Mouse (Mus musculus) MEL-GATA-1-ER (cell line): ENCODE results near the gene Gm28230.

Experiments
- DNase-seq: peaks from one replicate; pipeline ENCODE4 v3.0.0-alpha.2; 2012; ENCODE audit warnings: low read depth; ENCODE audit errors: extremely low read depth

Gene Gm28230

DNA sequence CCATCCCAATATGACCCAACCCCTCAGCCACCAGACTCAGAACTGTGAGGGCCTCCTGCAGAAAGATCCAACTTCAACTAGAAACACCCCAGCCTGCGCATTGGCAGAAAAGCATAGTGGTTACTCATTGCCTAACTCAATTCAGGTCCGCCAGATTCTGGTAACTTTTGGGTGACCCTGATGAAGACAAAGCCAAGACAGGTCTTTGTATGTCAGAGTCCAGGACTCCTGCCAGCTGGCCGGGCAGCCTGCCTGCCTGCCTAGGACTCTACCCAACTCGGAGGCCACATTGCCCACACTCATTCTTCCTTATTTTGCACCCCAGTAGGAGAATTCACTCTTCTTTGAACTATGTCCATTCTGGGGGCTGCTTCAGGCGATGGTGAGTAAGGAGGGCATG is at the start of gene Gm28230:
Gm28230 (plus strand) TSS at position 178 of the 400 bp plus-strand sequence.
- DNase-seq = no peak

DNA sequence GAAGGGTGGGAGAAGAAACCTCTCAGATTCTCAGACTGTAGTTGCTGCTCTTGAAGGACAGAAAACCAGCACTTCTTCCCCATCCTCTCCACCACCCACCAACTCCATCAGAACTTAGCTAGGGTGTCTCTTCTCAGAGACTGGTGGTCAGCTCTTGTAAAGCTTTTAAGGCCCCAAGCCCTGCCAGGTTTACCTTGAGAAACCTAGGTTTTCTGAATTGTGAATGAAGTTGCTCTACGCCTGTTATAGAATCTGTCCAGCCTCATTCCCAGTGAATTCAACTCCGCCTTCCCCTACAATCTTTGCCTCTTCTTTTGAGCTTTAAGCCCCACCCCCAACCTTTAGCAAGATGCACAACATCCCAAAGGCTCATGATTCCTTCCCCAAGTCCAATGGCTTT is 49.4 kb upstream of the Gm28230 start:
- DNase-seq = no peak

- DNase-seq = no peak
These were observed 47.5 kb upstream of the Gm28230 start, which contains the start of gene Hoxd11 for GRCm38 (mm10) chr2:74678891-74679595. Gene Hoxd11, plus strand, starts transcription at chr2:74679557.

DNA sequence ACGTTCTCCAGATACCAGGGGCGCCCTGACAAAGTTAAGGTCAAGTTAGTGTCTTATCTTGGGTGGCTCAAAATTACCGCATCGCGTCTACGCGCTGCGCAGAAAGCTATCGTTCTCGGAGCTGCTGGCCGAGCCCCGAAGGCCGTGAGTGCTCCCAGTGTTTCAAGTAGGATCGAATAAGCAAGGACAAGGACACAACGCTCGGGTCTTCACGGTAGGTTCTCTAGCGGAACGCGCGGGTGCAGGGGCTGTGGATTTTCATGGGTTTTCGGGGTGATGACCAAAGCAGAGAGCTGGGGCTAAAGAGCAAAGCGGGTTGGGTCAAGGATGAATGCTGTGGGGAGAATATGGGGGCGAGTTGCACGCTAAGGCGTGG is 46.9 kb upstream of the Gm28230 start:
- no peak for DNase-seq

DNA sequence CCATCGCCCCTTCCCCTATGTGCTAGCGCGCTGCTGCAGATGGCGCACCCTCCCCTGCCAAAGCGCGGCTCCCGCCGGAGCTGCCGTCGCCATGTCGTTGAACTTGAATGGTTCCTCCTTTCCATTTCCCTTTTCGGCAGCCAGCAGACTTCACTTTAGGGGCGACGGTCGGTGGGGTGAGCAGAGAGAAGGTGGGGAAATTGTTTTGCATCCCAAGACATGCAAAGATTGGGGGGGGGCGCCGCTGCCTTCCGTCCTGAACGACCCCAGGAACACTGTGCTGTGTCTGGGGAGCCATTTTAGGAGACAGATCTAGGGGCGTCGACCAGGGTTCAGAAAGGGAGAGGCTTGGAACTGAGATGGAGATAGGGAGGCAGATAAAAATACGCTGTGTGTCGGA is 46.5 kb upstream of the Gm28230 start:
- no peak for DNase-seq

DNA sequence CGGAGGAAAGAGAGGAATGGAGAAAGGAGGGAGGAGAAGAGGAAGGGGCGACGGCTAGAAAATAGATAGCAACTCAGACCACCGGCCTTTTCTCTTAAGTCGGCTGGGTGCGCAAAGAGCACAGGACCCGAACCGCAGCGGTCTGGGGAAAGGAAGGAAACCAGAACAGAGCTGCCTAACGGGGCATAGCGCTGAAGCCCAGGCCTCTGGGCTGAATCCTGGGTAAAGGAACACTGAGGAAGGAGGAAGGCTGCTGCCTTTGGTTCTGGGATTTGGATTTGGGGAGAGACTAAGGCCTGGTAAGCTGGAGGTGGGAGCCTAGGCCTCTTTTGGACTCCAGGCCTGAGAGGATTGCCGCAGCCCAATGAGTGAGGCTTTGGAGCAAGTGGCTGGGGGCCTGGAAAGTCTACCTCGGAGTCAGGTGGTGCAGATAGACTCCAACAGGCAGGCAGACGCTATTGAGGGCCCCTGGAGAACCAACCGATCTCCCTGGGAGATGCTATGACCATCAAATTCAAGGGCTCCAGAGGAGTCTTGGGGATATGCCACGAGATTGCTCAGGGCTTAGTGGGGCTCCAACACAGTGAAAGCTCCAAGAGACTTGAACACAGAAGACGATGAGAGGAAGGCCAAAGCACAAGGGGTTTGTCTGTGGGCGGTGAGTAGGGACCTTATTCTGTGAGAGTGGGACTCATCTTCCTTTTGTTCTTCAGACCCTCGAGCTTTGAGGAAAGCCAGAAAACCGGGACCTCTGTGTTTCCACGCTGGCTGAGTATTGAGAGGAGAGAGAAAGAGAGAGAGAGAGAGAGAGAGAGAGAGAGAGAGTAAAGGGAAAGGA is 45.7 kb upstream of the Gm28230 start:
- no peak for DNase-seq

DNA sequence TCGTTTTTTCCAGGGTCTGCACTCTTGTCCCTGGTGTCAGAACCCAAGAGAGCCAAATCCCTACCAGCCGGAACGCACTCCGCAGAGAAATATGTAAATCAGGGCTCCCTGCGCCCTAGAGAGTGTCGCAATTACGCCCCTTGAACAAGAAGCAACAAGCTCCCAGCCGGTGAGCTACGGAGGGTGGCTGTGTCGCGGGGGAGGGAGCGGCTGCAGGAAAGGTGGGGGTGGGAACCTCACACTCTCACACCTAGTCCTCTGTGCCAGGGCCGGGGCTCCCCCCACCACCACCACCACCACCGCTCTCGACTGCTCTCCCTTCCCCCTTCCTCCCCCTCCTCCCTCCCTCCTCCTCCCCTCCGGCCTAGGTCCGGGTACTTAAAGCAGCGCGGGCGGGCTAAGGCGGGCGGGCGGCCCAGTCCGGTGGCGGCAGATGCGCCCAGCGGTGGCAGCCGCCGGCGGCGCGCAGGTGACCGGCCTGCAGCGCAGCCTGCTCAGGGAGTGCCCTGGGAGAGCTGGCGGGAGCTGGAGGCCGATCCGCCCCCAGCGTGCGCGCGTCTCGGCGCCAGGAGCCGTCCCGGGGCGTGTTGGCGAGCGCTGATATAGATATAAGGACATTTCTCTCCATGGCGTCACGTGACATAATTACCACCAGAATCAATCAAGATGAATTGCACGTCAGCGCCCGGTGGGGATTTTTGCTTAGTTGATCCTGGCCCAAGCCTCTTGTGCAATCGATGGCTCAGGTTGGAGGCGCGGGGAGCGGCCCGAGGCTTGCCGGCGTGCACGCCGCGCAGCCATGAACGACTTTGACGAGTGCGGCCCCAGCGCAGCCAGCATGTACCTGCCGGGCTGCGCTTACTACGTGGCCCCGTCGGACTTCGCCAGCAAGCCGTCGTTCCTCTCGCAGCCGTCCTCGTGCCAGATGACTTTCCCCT is 44.7 kb upstream of the Gm28230 start:
- no peak for DNase-seq

DNA sequence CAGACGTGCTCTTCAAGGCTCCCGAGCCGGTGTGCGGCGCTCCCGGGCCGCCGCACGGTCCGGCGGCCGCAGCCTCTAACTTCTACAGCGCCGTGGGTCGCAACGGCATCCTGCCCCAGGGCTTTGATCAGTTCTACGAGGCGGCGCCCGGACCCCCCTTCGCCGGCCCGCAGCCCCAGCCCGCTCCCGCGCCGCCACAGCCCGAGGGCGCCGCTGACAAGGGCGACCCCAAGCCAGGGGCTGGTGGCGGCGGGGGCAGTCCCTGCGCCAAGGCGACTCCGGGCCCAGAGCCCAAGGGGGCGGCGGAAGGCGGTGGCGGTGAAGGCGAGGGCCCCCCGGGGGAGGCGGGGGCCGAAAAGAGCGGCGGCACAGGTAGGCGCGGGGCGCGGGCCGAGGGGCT is 43.7 kb upstream of the Gm28230 start:
- DNase-seq = no peak

- DNase-seq = no peak
These were observed 43.0 kb upstream of the Gm28230 start for GRCm38 (mm10) chr2:74683471-74683951.

GRCm38 (mm10) chr2:74684106-74684505 is 42.4 kb upstream of the Gm28230 start:
- no peak for DNase-seq

GRCm38 (mm10) chr2:74685059-74685603 is 41.4 kb upstream of the Gm28230 start:
- no peak for DNase-seq

DNA sequence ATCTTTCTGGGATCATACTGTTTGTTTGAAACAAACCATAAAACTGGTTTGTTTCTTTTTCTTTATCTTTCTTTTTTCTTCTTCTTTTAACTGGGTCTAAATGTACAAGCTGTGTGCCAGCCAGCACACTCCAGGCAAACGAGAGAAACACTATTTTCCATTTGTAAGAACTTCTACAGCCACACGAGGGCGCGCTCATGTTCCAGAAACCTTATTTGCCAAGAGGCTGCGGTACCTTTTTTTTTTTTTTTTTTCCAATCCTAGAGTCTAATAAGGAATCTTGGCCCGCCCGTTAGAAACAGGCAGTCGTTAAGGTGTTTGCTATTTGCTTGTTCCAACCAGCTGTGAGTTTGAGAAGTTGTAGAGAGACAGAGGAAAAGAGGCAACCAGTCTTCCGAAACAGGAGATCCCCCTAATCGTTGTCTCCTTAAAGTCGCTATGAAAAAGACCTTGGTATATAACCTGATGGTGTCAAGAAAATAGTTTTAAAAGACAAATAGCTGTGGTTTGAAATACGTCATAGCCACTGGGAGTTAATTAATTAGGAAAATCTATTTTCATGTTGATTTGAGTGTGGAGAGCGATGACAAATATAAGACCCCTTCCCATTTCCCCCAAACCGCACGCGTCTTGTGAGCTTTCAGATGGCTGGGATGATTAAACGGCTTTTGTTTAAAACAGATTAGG is 40.1 kb upstream of the Gm28230 start:
- no peak for DNase-seq

- DNase-seq = no peak
These were observed 39.4 kb upstream of the Gm28230 start for GRCm38 (mm10) chr2:74686988-74687697.

DNA sequence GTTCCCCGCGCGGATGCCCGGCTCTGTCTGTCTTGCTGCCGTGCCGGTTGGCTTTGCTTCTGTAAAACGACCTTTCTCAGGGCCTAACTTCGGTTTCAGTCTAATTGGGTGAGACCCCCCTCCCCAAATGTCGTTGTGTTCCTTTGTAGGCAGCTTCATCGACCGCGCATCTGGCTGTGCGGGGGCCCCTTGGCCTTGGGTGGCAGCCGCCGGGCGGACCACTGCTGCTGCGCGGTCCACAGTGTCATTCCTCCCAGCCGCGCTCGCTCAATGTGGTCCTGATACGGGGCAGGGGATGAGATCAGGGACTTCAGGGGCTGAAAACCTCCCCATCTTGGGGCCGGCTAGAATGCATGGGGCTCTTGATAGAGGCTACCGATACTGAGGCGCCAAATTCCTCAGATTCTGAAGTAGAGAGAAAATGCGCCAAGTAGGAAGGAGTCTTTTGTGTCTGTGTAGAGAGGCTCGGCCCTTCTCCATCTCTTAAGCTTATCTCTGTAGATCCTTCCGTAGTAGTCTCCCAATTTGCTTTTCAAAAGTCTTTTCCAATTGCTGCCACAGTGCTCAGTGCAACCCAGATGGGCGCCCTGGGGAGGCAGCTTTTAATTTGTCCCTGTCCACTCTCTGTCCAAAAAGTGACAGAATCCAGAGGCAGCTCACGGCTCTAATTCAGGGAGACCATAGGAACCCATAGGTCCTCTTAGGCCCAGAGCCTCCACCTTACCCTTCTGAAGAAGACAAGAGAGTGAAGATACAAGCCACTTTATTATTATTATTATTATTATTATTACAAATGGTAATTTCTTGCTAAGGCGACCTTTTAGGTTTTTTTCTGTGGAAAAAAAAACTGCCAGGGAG is 38.6 kb upstream of the Gm28230 start:
- DNase-seq = no peak

DNA sequence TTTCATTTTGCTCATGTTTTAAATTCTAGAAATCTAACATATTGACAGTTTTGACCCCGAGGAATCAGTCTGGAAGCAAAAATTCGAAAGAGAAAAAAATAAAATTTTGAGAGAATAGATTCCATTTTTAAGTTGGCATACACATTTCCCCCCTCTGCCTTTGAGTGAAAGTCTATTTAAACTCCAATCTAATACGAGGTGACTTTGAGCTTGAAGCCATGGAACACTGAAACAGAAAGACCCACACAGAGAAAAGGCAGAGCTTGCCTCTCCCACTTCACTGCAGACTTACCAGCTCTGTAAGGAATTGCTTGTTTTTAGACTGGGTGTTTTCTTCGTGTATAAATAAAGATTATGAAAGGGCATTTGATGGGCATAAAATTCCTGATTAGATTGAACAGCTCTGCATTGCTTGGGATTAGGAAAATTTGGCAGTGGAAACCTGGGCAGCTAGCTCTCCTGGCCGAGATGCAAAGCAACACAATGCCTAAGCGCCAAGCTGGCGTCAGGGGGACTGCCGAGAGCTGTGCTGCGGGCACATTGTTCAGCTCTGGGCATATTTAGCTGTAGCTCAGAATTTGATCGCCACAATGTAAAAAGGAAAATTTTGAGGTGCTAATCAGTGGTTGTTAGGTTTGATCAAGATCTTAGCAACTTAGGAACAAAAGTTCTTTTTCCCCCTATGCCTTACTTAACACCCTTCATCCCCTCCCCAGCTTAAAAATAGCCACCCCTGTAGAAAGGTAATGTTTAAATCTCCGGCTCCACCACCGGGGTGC is 37.5 kb upstream of the Gm28230 start:
- DNase-seq = no peak

DNA sequence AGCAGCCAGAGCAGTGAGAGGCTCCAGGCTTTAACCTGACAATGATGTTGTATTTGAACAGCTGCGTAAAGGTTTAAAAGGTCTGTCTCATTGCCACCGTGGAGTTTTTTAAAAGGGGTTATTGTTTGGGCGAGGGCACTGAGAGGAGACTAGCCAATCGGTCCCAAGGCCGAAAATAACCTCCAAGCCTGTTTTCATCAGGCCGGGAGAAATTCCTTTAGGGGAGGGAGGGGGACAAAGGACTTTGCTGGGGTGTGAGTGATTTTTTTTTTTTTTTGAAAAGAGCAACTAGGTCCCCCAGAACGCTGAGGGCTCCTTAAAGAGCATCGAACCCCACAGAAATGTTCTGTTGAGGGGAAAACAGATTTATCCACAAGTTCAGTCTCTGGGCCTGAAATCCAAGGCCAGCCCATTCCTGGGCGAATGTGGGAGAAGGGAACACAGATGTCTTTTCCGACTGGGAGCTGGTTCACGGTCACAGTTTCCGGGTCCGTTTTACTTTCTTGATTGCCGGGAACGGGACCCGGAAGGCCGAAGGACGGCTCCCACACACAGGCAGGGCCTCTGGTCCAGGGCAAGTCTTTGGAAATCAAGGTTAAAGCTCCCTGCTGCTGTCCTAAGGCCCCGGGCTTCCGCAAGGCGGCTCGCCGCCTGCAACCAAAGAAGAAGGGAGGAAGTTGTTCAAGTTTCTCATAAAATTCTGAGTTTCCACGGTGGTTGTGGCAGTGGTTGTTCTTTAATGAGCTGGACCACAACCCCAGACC is 36.8 kb upstream of the Gm28230 start:
- DNase-seq = no peak

DNA sequence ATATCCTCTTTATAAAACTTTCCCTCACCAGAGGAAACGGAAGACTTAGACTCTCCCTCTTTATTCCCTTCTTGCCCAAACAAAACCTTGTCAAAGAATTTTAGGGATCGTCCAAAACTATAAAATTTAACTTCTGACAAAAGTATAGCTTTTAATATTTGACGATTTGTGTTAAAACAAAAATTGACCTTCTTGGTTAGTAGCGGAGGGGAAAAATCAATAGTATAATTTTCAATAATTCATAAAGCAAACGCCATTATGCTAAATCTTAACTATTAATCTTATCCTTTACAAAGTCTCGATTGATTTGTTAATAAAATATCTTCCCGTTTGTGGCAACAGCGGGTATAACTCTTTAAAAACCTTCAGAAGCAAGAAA is 36.2 kb upstream of the Gm28230 start:
- no peak for DNase-seq
